ENCODE assay signal across 14 mouse cellular contexts in the genomic region with DNA sequence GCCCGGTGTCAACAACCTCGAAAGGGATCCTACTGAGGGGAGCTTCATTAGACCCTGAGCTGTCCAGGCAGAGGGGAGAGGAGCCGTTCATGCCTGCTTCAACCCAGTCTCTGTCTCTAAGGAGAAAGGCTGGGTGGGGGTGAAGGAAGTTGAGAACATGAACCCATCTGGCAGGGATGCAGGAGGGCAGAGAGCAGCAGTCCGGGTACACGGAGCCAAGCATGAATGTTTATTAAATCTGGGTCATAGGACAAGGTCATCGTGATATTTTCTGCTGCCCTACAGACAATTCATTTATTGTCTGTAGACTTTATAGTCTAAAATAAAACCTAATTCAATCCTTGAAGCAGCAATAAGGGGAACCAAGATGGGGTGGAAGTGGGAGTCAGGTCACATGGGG.
"Had no signal": no experiment of that assay in that cellular context is flagged by ENCODE, and none has a peak within 500 bp of the region (broad histone marks: within the 10 kb centered on the region; RNA-seq: fewer than 3 reads in every experiment).

No protein-coding gene starts in this region.

- H3K4me1 ChIP-seq: limb, embryonic 15.5 days had no signal

- H3K9me3 ChIP-seq: intestine, embryonic 15.5 days; limb, embryonic 15.5 days; liver, embryonic 13.5 days had no signal

- ATAC-seq: intestine, embryonic 15.5 days had no signal

- H3K4me2 ChIP-seq: intestine, embryonic 15.5 days; limb, embryonic 12.5 days; limb, embryonic 15.5 days; liver, embryonic 13.5 days; midbrain, embryonic 11.5 days had no signal

- H3K9ac ChIP-seq: intestine, embryonic 15.5 days; limb, embryonic 12.5 days; limb, embryonic 15.5 days; liver, embryonic 13.5 days had no signal

- H3K27ac ChIP-seq: intestine, embryonic 15.5 days; limb, embryonic 12.5 days; limb, embryonic 15.5 days; liver, embryonic 13.5 days; stomach, postnatal 0 days had no signal

- H3K27me3 ChIP-seq: limb, embryonic 15.5 days had no signal

- H3K36me3 ChIP-seq: intestine, embryonic 15.5 days; limb, embryonic 12.5 days; limb, embryonic 15.5 days; liver, embryonic 13.5 days had no signal

- H3K4me3 ChIP-seq: intestine, embryonic 15.5 days; limb, embryonic 12.5 days; limb, embryonic 15.5 days; liver, embryonic 13.5 days had no signal

- DNase-seq: left cerebral cortex, postnatal 4 days; liver, embryonic 13.5 days; lung, adult 2 months; lung, postnatal 14 days; lung, postnatal 4 days; midbrain, embryonic 14.5 days; thymus, adult 2 months; thymus, postnatal 14 days; thymus, postnatal 4 days had no signal
